Mouse (Mus musculus) heart, embryonic 16.5 days (tissue): ENCODE results near the gene 4930562C15Rik. TPM values are rescaled to one million over a fixed set of nuclear protein-coding genes. Genes with fewer than 3 reads are reported as not detected.
A peak's percentile ranks its signal among the peaks of the same experiment; 100 is the strongest.

Experiments used
- ATAC-seq: fragments of 200-750 bp; cut with Nextera tagmentation; replicated peaks from 2 replicates; pipeline ENCODE4 v1.8.0; 2017; ENCODE audit warnings: moderate number of reproducible peaks; ENCODE audit not compliant: insufficient read depth, low FRiP score; ENCODE audit errors: extremely low read depth
- H3K27ac ChIP-seq: fragments of 300-500 bp; sonication (generic); 2 replicates; pipeline ENCODE4 v1.5.1; 2014; ENCODE audit warnings: mild to moderate bottlenecking, low read length, control low read depth, moderate library complexity
- H3K27me3 ChIP-seq: fragments of 300-500 bp; sonication (generic); 2 replicates; pipeline ENCODE4 v1.6.1; 2014; ENCODE audit warnings: low read length, mixed read lengths; ENCODE audit not compliant: control insufficient read depth, insufficient read depth
- H3K36me3 ChIP-seq: fragments of 300-500 bp; sonication (generic); 2 replicates; pipeline ENCODE4 v1.6.1; 2014; ENCODE audit not compliant: control insufficient read depth, insufficient read depth
- H3K4me1 ChIP-seq: fragments of 300-500 bp; sonication (generic); 2 replicates; pipeline ENCODE4 v1.6.1; 2014; ENCODE audit warnings: low read length, mixed read lengths; ENCODE audit not compliant: control insufficient read depth, insufficient read depth
- H3K4me2 ChIP-seq: fragments of 300-500 bp; sonication (generic); 2 replicates; pipeline ENCODE4 v1.6.1; 2014; ENCODE audit warnings: low read depth, mild to moderate bottlenecking, control low read depth, low read length
- H3K4me3 ChIP-seq: fragments of 300-500 bp; sonication (generic); 2 replicates; pipeline ENCODE4 v1.5.1; 2014; ENCODE audit warnings: mild to moderate bottlenecking, control low read depth, low read length
- H3K9ac ChIP-seq: fragments of 300-500 bp; sonication (generic); 2 replicates; pipeline ENCODE4 v1.6.1; 2014; ENCODE audit warnings: low read length, control low read depth
- H3K9me3 ChIP-seq: fragments of 300-500 bp; sonication (generic); replicated peaks from 2 replicates; pipeline ENCODE4 v1.6.1; 2016; ENCODE audit warnings: low read length; ENCODE audit not compliant: control insufficient read depth
- WGBS: fragments of 180-500 bp; shearing (Covaris S2); extraction: QIAGEN DNeasy Blood & Tissue Kit; methylation state at CpG from one replicate; pipeline ENCODE4 v1.1.7; 2014; 5-methylcytosine and 5-hydroxymethylcytosine counted together
- polyA plus RNA-seq: library from polyadenylated mRNA; unstranded; fragments of >200 nt; fragmentation: Nextera tagmentation; extraction: Ambion mirVana; gene quantifications from 2 replicates; pipeline ENCODE4 v1.2.1, GENCODE M21; 2015

The 4930562C15Rik gene
- polyA plus RNA-seq, 1 experiment from 2014 or later, result 0.26 TPM

GRCm38 (mm10) chr16:4875198-4876032 lies 40.2 kb downstream of the 4930562C15Rik start:
- Histone ChIP-seq H3K4me3 (no peak overlapping the region), H3K4me2 (no peak overlapping the region), H3K9ac (peak overlapping the region; percentile 27; the same call in 1 of the 2 replicates), H3K27ac (peak overlapping the region; percentile 29; the same call in 1 of the 2 replicates), H3K27me3 (no peaks in the 10 kb centered on the region), H3K9me3 (no peaks in the 10 kb centered on the region), H3K4me1 (peaks cover 43% of the 10 kb centered on the region), H3K36me3 (peaks cover 12% of the 10 kb centered on the region; the same call in 1 of the 2 replicates)
- no peak for ATAC-seq
- WGBS, result 65% methylated on average over 23 of the region's 23 CpGs

- Histone ChIP-seq H3K9me3 (no peaks in the 10 kb centered on the region), H3K27ac (peak overlapping the region; percentile 29; the same call in 1 of the 2 replicates), H3K4me1 (peaks cover 43% of the 10 kb centered on the region), H3K9ac (peak overlapping the region; percentile 27; the same call in 1 of the 2 replicates), H3K4me3 (no peak overlapping the region), H3K27me3 (no peaks in the 10 kb centered on the region), H3K36me3 (peaks cover 8% of the 10 kb centered on the region; the same call in 1 of the 2 replicates), H3K4me2 (no peak overlapping the region)
- ATAC-seq, result no peak
- WGBS, result 61% methylated on average over 8 of the region's 8 CpGs
These were observed 40.9 kb downstream of the 4930562C15Rik start for GRCm38 (mm10) chr16:4876033-4876680.

GRCm38 (mm10) chr16:4877195-4877594 lies 42.0 kb downstream of the 4930562C15Rik start:
- no peaks in the 10 kb centered on the region for H3K9me3 ChIP-seq
- no peak overlapping the region; the same call in 1 of the 2 replicates for H3K4me3 ChIP-seq
- H3K9ac ChIP-seq, result peak overlapping the region; percentile 89
- H3K4me1 ChIP-seq, result peaks cover 43% of the 10 kb centered on the region
- H3K36me3 ChIP-seq, result peaks cover 8% of the 10 kb centered on the region; the same call in 1 of the 2 replicates
- no peaks in the 10 kb centered on the region for H3K27me3 ChIP-seq
- ATAC-seq, result no peak
- peak overlapping the region; percentile 92; the same call in 1 of the 2 replicates for H3K4me2 ChIP-seq
- WGBS, result 57% methylated on average over 4 of the region's 4 CpGs
- H3K27ac ChIP-seq, result peak overlapping the region; percentile 21; the same call in 1 of the 2 replicates

- Histone ChIP-seq H3K9ac (peak overlapping the region; percentile 89), H3K4me3 (peak overlapping the region; percentile 71), H3K36me3 (peaks cover 8% of the 10 kb centered on the region; the same call in 1 of the 2 replicates), H3K27ac (peak overlapping the region; percentile 99), H3K4me1 (peaks cover 41% of the 10 kb centered on the region), H3K4me2 (peak overlapping the region; percentile 92), H3K9me3 (no peaks in the 10 kb centered on the region), H3K27me3 (no peaks in the 10 kb centered on the region)
- ATAC-seq, result no peak
- 66% methylated on average over 3 of the region's 3 CpGs for WGBS
These were observed 42.5 kb downstream of the 4930562C15Rik start for GRCm38 (mm10) chr16:4877701-4878100.

- H3K9me3 ChIP-seq, result no peaks in the 10 kb centered on the region
- H3K36me3 ChIP-seq, result peaks cover 8% of the 10 kb centered on the region; the same call in 1 of the 2 replicates
- no peaks in the 10 kb centered on the region for H3K27me3 ChIP-seq
- H3K4me3 ChIP-seq, result peak overlapping the region; percentile 71
- peaks cover 39% of the 10 kb centered on the region for H3K4me1 ChIP-seq
- peak overlapping the region; percentile 92 for H3K4me2 ChIP-seq
- peak overlapping the region; percentile 89 for H3K9ac ChIP-seq
- peak overlapping the region; percentile 99 for H3K27ac ChIP-seq
- 17% methylated on average over 5 of the region's 5 CpGs for WGBS
- ATAC-seq, result no peak
These were observed 43.1 kb downstream of the 4930562C15Rik start for GRCm38 (mm10) chr16:4878192-4878885.

GRCm38 (mm10) chr16:4879101-4879707 lies 44.0 kb downstream of the 4930562C15Rik start:
- peak; percentile 3; the same call in 1 of the 2 replicates for ATAC-seq
- 0 out of 2 replicates have a peak, but pooled peaks cover 3% of the 10 kb centered on the region for H3K36me3 ChIP-seq
- H3K9ac ChIP-seq, result peak overlapping the region; percentile 89
- WGBS, result under 1% methylated on average over 52 of the region's 54 CpGs
- peaks cover 39% of the 10 kb centered on the region for H3K4me1 ChIP-seq
- peak overlapping the region; percentile 92 for H3K4me2 ChIP-seq
- no peaks in the 10 kb centered on the region for H3K27me3 ChIP-seq
- H3K27ac ChIP-seq, result peak overlapping the region; percentile 99
- H3K4me3 ChIP-seq, result peak overlapping the region; percentile 71
- no peaks in the 10 kb centered on the region for H3K9me3 ChIP-seq

GRCm38 (mm10) chr16:4879708-4880124 lies 44.5 kb downstream of the 4930562C15Rik start:
- ATAC-seq, result peak; percentile 74
- peak overlapping the region; percentile 92 for H3K4me2 ChIP-seq
- 0 out of 2 replicates have a peak, but pooled peaks cover 3% of the 10 kb centered on the region for H3K36me3 ChIP-seq
- no peaks in the 10 kb centered on the region for H3K9me3 ChIP-seq
- H3K27me3 ChIP-seq, result no peaks in the 10 kb centered on the region
- H3K9ac ChIP-seq, result peak overlapping the region; percentile 89
- H3K4me1 ChIP-seq, result peaks cover 39% of the 10 kb centered on the region
- WGBS, result under 1% methylated on average over 40 of the region's 40 CpGs
- H3K4me3 ChIP-seq, result peak overlapping the region; percentile 71
- H3K27ac ChIP-seq, result peak overlapping the region; percentile 99

GRCm38 (mm10) chr16:4880136-4880825 lies 45.1 kb downstream of the 4930562C15Rik start, which contains the start of gene Ubald1:
Gene Ubald1, minus strand, starts transcription at chr16:4880315.
- peak within 1 kb of the TSS; percentile 71 for H3K4me3 ChIP-seq
- WGBS, result under 1% methylated on average over 48 of the region's 48 CpGs
- no peaks in the 10 kb centered on the region for H3K27me3 ChIP-seq
- peak within 1 kb of the TSS; percentile 99 for H3K27ac ChIP-seq
- 0 out of 2 replicates have a peak, but pooled peaks cover 3% of the 10 kb centered on the region for H3K36me3 ChIP-seq
- H3K4me2 ChIP-seq, result peak within 1 kb of the TSS; percentile 92
- peak; percentile 89 for ATAC-seq
- peak within 1 kb of the TSS; percentile 95 for H3K9ac ChIP-seq
- no peaks in the 10 kb centered on the region for H3K9me3 ChIP-seq
- peaks cover 40% of the 10 kb centered on the region for H3K4me1 ChIP-seq
